8 mouse cellular contexts compared by ENCODE assay signal in the genomic region with DNA sequence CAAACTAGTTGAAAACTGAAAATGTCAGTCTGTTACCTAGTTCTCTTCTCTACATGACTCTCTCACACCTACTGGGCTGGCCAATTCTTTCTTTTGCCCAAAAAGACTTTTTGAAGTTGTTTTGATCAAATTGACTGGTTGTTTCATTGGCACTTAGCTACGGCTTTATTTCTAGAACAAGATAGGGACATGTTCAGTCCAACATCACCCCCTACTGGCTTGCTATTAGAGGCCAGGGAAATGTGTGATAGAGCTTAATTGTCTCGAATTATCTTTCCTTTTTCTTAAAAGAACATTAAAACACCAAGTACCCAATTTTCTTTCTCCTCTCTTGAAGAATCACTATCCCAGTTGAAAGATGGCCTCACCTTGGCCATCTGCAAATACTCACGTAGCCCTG.
DNase-seq lines count a peak whose midpoint lies in the region; ATAC-seq and TF ChIP-seq lines count a peak whose summit lies in the region.

No protein-coding gene starts in this region.

- H3K27me3 ChIP-seq in midbrain, embryonic 14.5 days (ENCODE audit: control insufficient read depth, insufficient read depth, low read length), result no peaks in the 10 kb centered on the region
- H3K27me3 ChIP-seq in midbrain, embryonic 11.5 days (ENCODE audit: control insufficient read depth, insufficient read depth, low read length), result peaks cover 19% of the 10 kb centered on the region
- peaks cover 20% of the 10 kb centered on the region for H3K27me3 ChIP-seq in embryonic facial prominence, embryonic 14.5 days (replicated peaks; ENCODE audit: control insufficient read depth, insufficient read depth, low read length)

- H3K9ac ChIP-seq in midbrain, embryonic 14.5 days (replicated peaks; ENCODE audit: low read length), result no peak overlapping the region
- no peak overlapping the region for H3K9ac ChIP-seq in midbrain, embryonic 11.5 days (ENCODE audit: low read length)
- H3K9ac ChIP-seq in embryonic facial prominence, embryonic 14.5 days (ENCODE audit: low read depth, low read length), result no peak overlapping the region

- H3K27ac ChIP-seq in gastrocnemius, adult 2 months, result no peak overlapping the region
- no peak overlapping the region for H3K27ac ChIP-seq in midbrain, embryonic 14.5 days (replicated peaks; ENCODE audit: low read depth, low read length)
- H3K27ac ChIP-seq in midbrain, embryonic 11.5 days (ENCODE audit: low read depth, low read length), result no peak overlapping the region
- no peak overlapping the region for H3K27ac ChIP-seq in embryonic facial prominence, embryonic 14.5 days (replicated peaks; ENCODE audit: low read depth, low read length)

- no peaks in the 10 kb centered on the region for H3K36me3 ChIP-seq in midbrain, embryonic 14.5 days (ENCODE audit: control insufficient read depth, insufficient read depth, low read length)
- no peaks in the 10 kb centered on the region for H3K36me3 ChIP-seq in midbrain, embryonic 11.5 days (ENCODE audit: control insufficient read depth, insufficient read depth, low read length)
- H3K36me3 ChIP-seq in embryonic facial prominence, embryonic 14.5 days (ENCODE audit: control insufficient read depth, insufficient read depth, low read length), result no peaks in the 10 kb centered on the region

- intact Hi-C loops in gastrocnemius, adult 2 months (cut with DNase I), result no loop called here

- H3K4me1 ChIP-seq in midbrain, embryonic 14.5 days (ENCODE audit: control insufficient read depth, insufficient read depth, low read length), result no peaks in the 10 kb centered on the region
- H3K4me1 ChIP-seq in midbrain, embryonic 11.5 days (ENCODE audit: control insufficient read depth, insufficient read depth, low read length), result no peaks in the 10 kb centered on the region
- H3K4me1 ChIP-seq in embryonic facial prominence, embryonic 14.5 days (ENCODE audit: control insufficient read depth, insufficient read depth, low read length), result no peaks in the 10 kb centered on the region

- no peaks in the 10 kb centered on the region for H3K9me3 ChIP-seq in midbrain, embryonic 14.5 days (ENCODE audit: control insufficient read depth, low read length)
- H3K9me3 ChIP-seq in midbrain, embryonic 11.5 days (ENCODE audit: control insufficient read depth, low read length), result no peaks in the 10 kb centered on the region
- no peaks in the 10 kb centered on the region for H3K9me3 ChIP-seq in embryonic facial prominence, embryonic 14.5 days (ENCODE audit: control insufficient read depth, low read length)

- no peak overlapping the region for H3K4me2 ChIP-seq in midbrain, embryonic 14.5 days (ENCODE audit: low read length)
- no peak overlapping the region for H3K4me2 ChIP-seq in midbrain, embryonic 11.5 days
- H3K4me2 ChIP-seq in embryonic facial prominence, embryonic 14.5 days (ENCODE audit: low read depth, low read length), result no peak overlapping the region

- no peak overlapping the region for H3K4me3 ChIP-seq in gastrocnemius, adult 2 months
- H3K4me3 ChIP-seq in midbrain, embryonic 14.5 days (replicated peaks; ENCODE audit: low read depth, low read length), result no peak overlapping the region
- H3K4me3 ChIP-seq in midbrain, embryonic 11.5 days (ENCODE audit: low read depth, low read length), result no peak overlapping the region
- no peak overlapping the region for H3K4me3 ChIP-seq in embryonic facial prominence, embryonic 14.5 days (ENCODE audit: low read depth, low read length)

- DNase-seq in gastrocnemius, adult 2 months, result no peak
- no peak for DNase-seq in gastrocnemius, postnatal 4 days (ENCODE audit: low spot score in 2 of 2)
- DNase-seq in midbrain, embryonic 14.5 days, result peak; percentile 77
- no peak for DNase-seq in midbrain, embryonic 11.5 days (ENCODE audit: low spot score, missing footprints)
- DNase-seq in embryonic facial prominence, embryonic 14.5 days (ENCODE audit: low spot score), result peak; percentile 51
- DNase-seq in right cerebral cortex, postnatal 14 days, result peak; percentile 6
- DNase-seq in ovary, postnatal 36 days (ENCODE audit: low spot score), result no peak
- DNase-seq in frontal cortex, postnatal 10 days (ENCODE audit: low spot score in 2 of 2), result no peak

- no peak for ATAC-seq in midbrain, embryonic 14.5 days (ENCODE audit: low FRiP score, low TSS enrichment)
- no peak for ATAC-seq in midbrain, embryonic 11.5 days (ENCODE audit: low FRiP score)
- no peak for ATAC-seq in embryonic facial prominence, embryonic 14.5 days (ENCODE audit: low read depth)

- peak; percentile 47 for TF ChIP-seq CTCF in gastrocnemius, adult 2 months (IDR thresholded peaks at IDR 0.05)

- 49% methylated on average over 3 of the region's 3 CpGs for WGBS in midbrain, embryonic 14.5 days
- whole genome bisulfite sequencing in midbrain, embryonic 11.5 days, result 69% methylated on average over 3 of the region's 3 CpGs
- WGBS in embryonic facial prominence, embryonic 14.5 days, result 52% methylated on average over 3 of the region's 3 CpGs

Comparison
In these comparisons a context has a peak if more than half of its experiments do, and no peak if none do; other contexts are left out.
1. DNase-seq: peak in midbrain, embryonic 14.5 days (single experiment), embryonic facial prominence, embryonic 14.5 days (single experiment) and right cerebral cortex, postnatal 14 days (single experiment); none in gastrocnemius, adult 2 months (single experiment), gastrocnemius, postnatal 4 days (0 of 2), midbrain, embryonic 11.5 days (single experiment), ovary, postnatal 36 days (single experiment) and frontal cortex, postnatal 10 days (0 of 2).